Mouse (Mus musculus) forebrain, embryonic 15.5 days (tissue): ENCODE measurements at regions not wholly inside any gene's neighbourhood (a gene's known extent, or its start where the extent isn't known, plus 50 kb on each side); places are given as distances from the start of the nearest gene placed in this dataset.

ENCODE experiments used
- ATAC-seq: fragments of 200-750 bp; cut with Nextera tagmentation; replicated peaks from 2 replicates; pipeline ENCODE4 v1.8.0; 2017; ENCODE audit warnings: mild to moderate bottlenecking, moderate TSS enrichment, moderate library complexity
- H3K27ac ChIP-seq: fragments of 300-500 bp; sonication (generic); replicated peaks from 2 replicates; pipeline ENCODE4 v1.5.1; 2015; ENCODE audit warnings: mild to moderate bottlenecking, inconsistent platforms
- H3K27me3 ChIP-seq: fragments of 300-500 bp; sonication (generic); 2 replicates; pipeline ENCODE4 v1.6.1; 2015; ENCODE audit warnings: inconsistent platforms
- H3K36me3 ChIP-seq: fragments of 300-500 bp; sonication (generic); 2 replicates; pipeline ENCODE4 v1.6.1; 2015; ENCODE audit warnings: mild to moderate bottlenecking, inconsistent platforms
- H3K4me1 ChIP-seq: fragments of 300-500 bp; sonication (generic); 2 replicates; pipeline ENCODE4 v1.6.1; 2015; ENCODE audit warnings: inconsistent platforms
- H3K4me2 ChIP-seq: fragments of 300-500 bp; sonication (generic); replicated peaks from 2 replicates; pipeline ENCODE4 v1.6.1; 2015; ENCODE audit warnings: mild to moderate bottlenecking, inconsistent platforms
- H3K4me3 ChIP-seq: fragments of 300-500 bp; sonication (generic); 2 replicates; pipeline ENCODE4 v1.5.1; 2015; ENCODE audit warnings: mild to moderate bottlenecking, inconsistent platforms
- H3K9ac ChIP-seq: fragments of 300-500 bp; sonication (generic); replicated peaks from 2 replicates; pipeline ENCODE4 v1.6.1; 2015; ENCODE audit warnings: mild to moderate bottlenecking, inconsistent platforms
- H3K9me3 ChIP-seq: fragments of 300-500 bp; sonication (generic); 2 replicates; pipeline ENCODE4 v1.6.1; 2016; ENCODE audit warnings: inconsistent platforms
- WGBS: fragments of 180-500 bp; shearing (Covaris S2); methylation state at CpG from one replicate; pipeline ENCODE4 v1.1.7; 2015; ENCODE audit warnings: mixed read lengths; 5-methylcytosine and 5-hydroxymethylcytosine counted together

- no peaks in the 10 kb centered on the region for H3K4me1 ChIP-seq
- no peaks in the 10 kb centered on the region for H3K27me3 ChIP-seq
- H3K27ac ChIP-seq = no peak overlapping the region
- no peaks in the 10 kb centered on the region for H3K9me3 ChIP-seq
- H3K36me3 ChIP-seq = no peaks in the 10 kb centered on the region
- no peak overlapping the region for H3K4me2 ChIP-seq
- peak; percentile 78 for ATAC-seq
- no peak overlapping the region for H3K4me3 ChIP-seq
- no peak overlapping the region for H3K9ac ChIP-seq
These were observed 954.9 kb upstream of the 4931408C20Rik start for GRCm38 (mm10) chr1:27642118-27642517.

- Histone ChIP-seq H3K4me3 (no peak overlapping the region), H3K9me3 (no peaks in the 10 kb centered on the region), H3K36me3 (no peaks in the 10 kb centered on the region), H3K4me1 (no peaks in the 10 kb centered on the region), H3K4me2 (no peak overlapping the region), H3K27me3 (no peaks in the 10 kb centered on the region), H3K9ac (no peak overlapping the region), H3K27ac (no peak overlapping the region)
- ATAC-seq = no peak
These were observed 941.8 kb upstream of the 4931408C20Rik start for GRCm38 (mm10) chr1:27629101-27629500.

- no peak overlapping the region for H3K4me3 ChIP-seq
- H3K36me3 ChIP-seq = no peaks in the 10 kb centered on the region
- no peak overlapping the region for H3K27ac ChIP-seq
- ATAC-seq = no peak; the same call in 1 of the 2 replicates
- no peak overlapping the region for H3K9ac ChIP-seq
- no peaks in the 10 kb centered on the region for H3K27me3 ChIP-seq
- no peaks in the 10 kb centered on the region for H3K9me3 ChIP-seq
- H3K4me1 ChIP-seq = no peaks in the 10 kb centered on the region
- no peak overlapping the region for H3K4me2 ChIP-seq
These were observed 929.0 kb upstream of the 4931408C20Rik start for GRCm38 (mm10) chr1:27616250-27616649.

- no peak for ATAC-seq
These were observed 921.3 kb upstream of the 4931408C20Rik start for GRCm38 (mm10) chr1:27608606-27609005.

GRCm38 (mm10) chr1:27578776-27579175 lies 891.5 kb upstream of the 4931408C20Rik start:
- Histone ChIP-seq H3K4me3 (no peak overlapping the region), H3K27me3 (no peaks in the 10 kb centered on the region), H3K27ac (no peak overlapping the region), H3K36me3 (no peaks in the 10 kb centered on the region), H3K4me2 (no peak overlapping the region), H3K9ac (no peak overlapping the region), H3K9me3 (no peaks in the 10 kb centered on the region), H3K4me1 (no peaks in the 10 kb centered on the region)
- no peak; the same call in 1 of the 2 replicates for ATAC-seq

More at GRCm38 (mm10) chr1:27608606-27609005, 921.3 kb upstream of the 4931408C20Rik start:
- Histone ChIP-seq H3K4me1 (no peaks in the 10 kb centered on the region), H3K27ac (no peak overlapping the region), H3K9me3 (no peaks in the 10 kb centered on the region), H3K9ac (no peak overlapping the region), H3K36me3 (no peaks in the 10 kb centered on the region), H3K4me3 (no peak overlapping the region), H3K4me2 (no peak overlapping the region), H3K27me3 (no peaks in the 10 kb centered on the region)
- 85% methylated on average over 8 of the region's 8 CpGs for WGBS

- H3K27me3 ChIP-seq = no peaks in the 10 kb centered on the region
- ATAC-seq = no peak
- H3K36me3 ChIP-seq = no peaks in the 10 kb centered on the region
- no peaks in the 10 kb centered on the region for H3K9me3 ChIP-seq
- H3K4me2 ChIP-seq = no peak overlapping the region
- no peak overlapping the region for H3K27ac ChIP-seq
- H3K9ac ChIP-seq = no peak overlapping the region
- H3K4me3 ChIP-seq = no peak overlapping the region
- no peaks in the 10 kb centered on the region for H3K4me1 ChIP-seq
These were observed 872.2 kb upstream of the 4931408C20Rik start for GRCm38 (mm10) chr1:27559426-27559825.

- Histone ChIP-seq H3K36me3 (no peaks in the 10 kb centered on the region), H3K9me3 (no peaks in the 10 kb centered on the region), H3K4me2 (no peak overlapping the region), H3K9ac (no peak overlapping the region), H3K4me1 (no peaks in the 10 kb centered on the region), H3K27ac (no peak overlapping the region), H3K4me3 (no peak overlapping the region), H3K27me3 (no peaks in the 10 kb centered on the region)
- 48% methylated on average over 4 of the region's 4 CpGs for WGBS
- no peak for ATAC-seq
These were observed 823.6 kb upstream of the 4931408C20Rik start for GRCm38 (mm10) chr1:27510787-27511395.

- Histone ChIP-seq H3K4me3 (no peak overlapping the region), H3K9me3 (no peaks in the 10 kb centered on the region), H3K4me2 (no peak overlapping the region), H3K27ac (no peak overlapping the region), H3K9ac (no peak overlapping the region), H3K4me1 (no peaks in the 10 kb centered on the region), H3K27me3 (no peaks in the 10 kb centered on the region), H3K36me3 (no peaks in the 10 kb centered on the region)
- no peak for ATAC-seq
- 27% methylated on average over 2 of the region's 2 CpGs for WGBS
These were observed 816.5 kb upstream of the 4931408C20Rik start for GRCm38 (mm10) chr1:27503807-27504206.

- Histone ChIP-seq H3K9ac (no peak overlapping the region), H3K27me3 (no peaks in the 10 kb centered on the region), H3K9me3 (no peaks in the 10 kb centered on the region), H3K4me2 (no peak overlapping the region), H3K4me3 (no peak overlapping the region), H3K27ac (no peak overlapping the region), H3K36me3 (no peaks in the 10 kb centered on the region), H3K4me1 (no peaks in the 10 kb centered on the region)
- 75% methylated on average over 2 of the region's 2 CpGs for WGBS
- no peak for ATAC-seq
These were observed 791.7 kb upstream of the 4931408C20Rik start for GRCm38 (mm10) chr1:27478991-27479390.

- ATAC-seq = no peak
- Histone ChIP-seq H3K9ac (no peak overlapping the region), H3K4me3 (no peak overlapping the region), H3K4me2 (no peak overlapping the region), H3K27me3 (no peaks in the 10 kb centered on the region), H3K4me1 (no peaks in the 10 kb centered on the region), H3K27ac (no peak overlapping the region), H3K9me3 (no peaks in the 10 kb centered on the region), H3K36me3 (no peaks in the 10 kb centered on the region)
These were observed 758.8 kb upstream of the 4931408C20Rik start for GRCm38 (mm10) chr1:27446069-27446468.
